Mouse (Mus musculus) liver, embryonic 14.5 days (tissue): ENCODE data around the gene Hspa1a. TPM values are rescaled to one million over a fixed set of nuclear protein-coding genes. Genes with fewer than 3 reads are reported as not detected.
"Not testable (repeated sequence)": the region's sequence is repeated elsewhere in the genome, so short reads cannot be mapped to it uniquely, and the experiment has no call there.

Experiments used
- ATAC-seq: fragments of 200-750 bp; cut with Nextera tagmentation; 2 replicates; pipeline ENCODE4 v1.8.0; 2017; ENCODE audit warnings: moderate number of reproducible peaks, mild to moderate bottlenecking, moderate library complexity; ENCODE audit not compliant: insufficient read depth
- DNase-seq, 3 experiments: peaks; one replicate each; pipeline ENCODE4 v3.0.0-alpha.2; 2012 to 2013; ENCODE audit warnings: low read depth in 3 of 3, low spot score in 3 of 3
- H3K27ac ChIP-seq: fragments of 300-500 bp; sonication (generic); 2 replicates; pipeline ENCODE4 v1.5.1; 2014; ENCODE audit warnings: moderate library complexity, mild to moderate bottlenecking, control low read depth, inconsistent platforms
- H3K27me3 ChIP-seq: fragments of 300-500 bp; sonication (generic); 2 replicates; pipeline ENCODE4 v1.6.1; 2014; ENCODE audit warnings: mild to moderate bottlenecking, low read length, moderate library complexity; ENCODE audit not compliant: control insufficient read depth, insufficient read depth
- H3K36me3 ChIP-seq: fragments of 300-500 bp; sonication (generic); replicated peaks from 2 replicates; pipeline ENCODE4 v1.6.1; 2014; ENCODE audit warnings: low read depth; ENCODE audit not compliant: control insufficient read depth, insufficient read depth
- H3K4me1 ChIP-seq, 2 experiments: fragments of 200-500 bp in 1 of 2; fragments of 300-500 bp in 1 of 2; sonication (generic) in 1 of 2; replicated peaks; 2 replicates each; pipeline ENCODE4 v1.6.1; 2012 to 2014; ENCODE audit warnings: antibody characterized with exemption in 1 of 2, inconsistent platforms in 1 of 2, low read length in 1 of 2; ENCODE audit not compliant: control insufficient read depth in 2 of 2, insufficient read depth in 2 of 2
- H3K4me2 ChIP-seq: fragments of 300-500 bp; sonication (generic); 2 replicates; pipeline ENCODE4 v1.6.1; 2014; ENCODE audit warnings: low read depth, mild to moderate bottlenecking, control low read depth, moderate library complexity
- H3K4me3 ChIP-seq, 2 experiments: fragments of 200-500 bp in 1 of 2; fragments of 300-500 bp in 1 of 2; sonication (generic) in 1 of 2; 2 replicates each; pipeline ENCODE4 v1.5.1; 2012 to 2014; ENCODE audit warnings: low read depth in 2 of 2, low read length in 2 of 2, mild to moderate bottlenecking in 2 of 2, control low read depth in 1 of 2, inconsistent platforms in 1 of 2, moderate library complexity in 1 of 2; ENCODE audit not compliant: insufficient read depth in 1 of 2
- H3K9ac ChIP-seq: fragments of 300-500 bp; sonication (generic); replicated peaks from 2 replicates; pipeline ENCODE4 v1.6.1; 2014; ENCODE audit warnings: mild to moderate bottlenecking, control low read depth, moderate library complexity
- H3K9me3 ChIP-seq: fragments of 300-500 bp; sonication (generic); 2 replicates; pipeline ENCODE4 v1.6.1; 2016; ENCODE audit warnings: low read length, mixed read lengths; ENCODE audit not compliant: control insufficient read depth
- CTCF ChIP-seq: IDR thresholded peaks from 2 replicates; pipeline ENCODE4 v1.5.1; 2016; ENCODE audit warnings: antibody characterized with exemption, low read depth, control low read depth
- EP300 ChIP-seq: IDR thresholded peaks from 2 replicates; pipeline ENCODE4 v1.6.1; 2016; ENCODE audit warnings: antibody characterized with exemption, low read depth
- WGBS: fragments of 180-500 bp; shearing (Covaris S2); extraction: QIAGEN DNeasy Blood & Tissue Kit; methylation state at CpG from one replicate; pipeline ENCODE4 v1.1.7; 2014; ENCODE audit not compliant: insufficient replicate concordance; 5-methylcytosine and 5-hydroxymethylcytosine counted together
- polyA plus RNA-seq, 2 experiments: library from polyadenylated mRNA; depleted of rRNA in 1 of 2; stranded (reverse) in 1 of 2; unstranded in 1 of 2; fragments of >200 nt; fragmentation: Nextera tagmentation in 1 of 2; extraction: Ambion mirVana in 1 of 2; gene quantifications; 2 replicates each; pipeline versions ENCODE4 v1.2.1 to v1.2.3; 2012 to 2014

The Hspa1a gene
- polyA plus RNA-seq, 2 experiments, result 0.41 to 0.90 TPM

DNA sequence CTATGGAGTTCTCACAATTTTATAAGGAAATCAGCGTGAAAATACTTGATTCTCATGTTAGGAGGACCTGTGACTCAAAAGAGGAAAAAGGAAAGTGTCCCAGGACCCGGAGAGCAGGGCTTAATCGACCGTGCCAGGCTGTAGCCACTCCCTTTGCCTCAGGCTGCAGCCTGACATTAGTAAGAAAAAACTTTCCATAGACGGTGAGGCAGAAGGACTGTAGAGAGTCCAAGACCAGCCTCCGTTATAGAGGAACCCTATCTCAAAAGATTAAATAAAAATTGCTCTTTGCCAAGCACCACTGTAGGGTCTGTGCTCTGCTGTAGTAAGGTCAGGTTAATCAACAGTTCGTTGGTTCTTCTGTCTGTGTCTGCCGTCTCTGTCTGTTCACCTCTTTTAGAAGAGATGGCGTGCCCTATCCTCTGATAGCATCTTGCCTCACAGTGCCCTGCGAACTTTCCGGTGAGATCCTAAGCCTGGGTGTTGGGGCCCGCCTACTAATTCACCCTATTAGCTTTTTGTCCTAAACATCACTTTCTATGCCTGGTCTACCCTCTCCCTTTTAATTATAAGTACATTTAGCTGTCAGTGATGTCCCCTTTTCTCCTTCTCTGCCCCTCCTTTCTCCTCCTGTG lies 12.0 kb downstream of the Hspa1a start:
- peak overlapping the region; percentile 25 to 51 for H3K4me3 ChIP-seq
- no peak for DNase-seq
- ATAC-seq, result peak; percentile 45; the same call in 1 of the 2 replicates

GRCm38 (mm10) chr17:34959130-34959778 lies 12.7 kb downstream of the Hspa1a start, which contains the start of gene Hspa1b:
Hspa1b (minus strand) TSS chr17:34959238.
- peak within 1 kb of the TSS; percentile 51 to 68 for H3K4me3 ChIP-seq
- WGBS, result 0% methylated on average over 25 of the region's 32 CpGs
- peak within 1 kb of the TSS; percentile 82 for H3K4me2 ChIP-seq
- not testable (repeated sequence) for H3K36me3 ChIP-seq, H3K9me3 ChIP-seq
- H3K27ac ChIP-seq, result peak within 1 kb of the TSS; percentile 7
- H3K27me3 ChIP-seq, result peaks cover 17% of the 10 kb centered on the region
- DNase-seq (peak in 1 of 3 experiments; percentile 68), ATAC-seq (peak; percentile 91)
- H3K4me1 ChIP-seq, result peaks cover 9 to 10% of the 10 kb centered on the region in 2 experiments
- peak within 1 kb of the TSS; percentile 52 for H3K9ac ChIP-seq

More for the DNA sequence above, 12.0 kb downstream of the Hspa1a start:
- Histone ChIP-seq H3K27ac (peak overlapping the region; percentile 2), H3K4me1 (peaks cover 9 to 10% of the 10 kb centered on the region in 2 experiments), H3K27me3 (peaks cover 17% of the 10 kb centered on the region), H3K9me3 (no peaks in the 10 kb centered on the region), H3K4me2 (peak overlapping the region; percentile 82), H3K36me3 (no peaks in the 10 kb centered on the region), H3K9ac (peak overlapping the region; percentile 52)
- TF ChIP-seq CTCF (no peak), EP300 (no peak)
- 5% methylated on average over 12 of the region's 12 CpGs for WGBS

GRCm38 (mm10) chr17:34958734-34959129 lies 13.2 kb downstream of the Hspa1a start:
- WGBS, result under 1% methylated on average over 19 of the region's 47 CpGs
- ATAC-seq, result peak; percentile 17
- Histone ChIP-seq H3K4me2 (peak overlapping the region; percentile 82), H3K4me3 (peak overlapping the region; percentile 26 to 51), H3K27me3 (peaks cover 17% of the 10 kb centered on the region), H3K4me1 (peaks cover 9 to 10% of the 10 kb centered on the region in 2 experiments)
- not testable (repeated sequence) for H3K9ac ChIP-seq, H3K9me3 ChIP-seq, H3K27ac ChIP-seq, DNase-seq, H3K36me3 ChIP-seq

- not testable (repeated sequence) for H3K27ac ChIP-seq, H3K9me3 ChIP-seq, ATAC-seq, H3K9ac ChIP-seq, H3K4me3 ChIP-seq, DNase-seq, H3K4me2 ChIP-seq, H3K36me3 ChIP-seq
- 21% methylated on average over 20 of the region's 40 CpGs for WGBS
- peaks cover 9 to 10% of the 10 kb centered on the region in 2 experiments for H3K4me1 ChIP-seq
- peaks cover 13% of the 10 kb centered on the region for H3K27me3 ChIP-seq
Measured at GRCm38 (mm10) chr17:34957966-34958365, 14.0 kb downstream of the Hspa1a start.

- H3K9ac ChIP-seq, H3K27me3 ChIP-seq, DNase-seq, H3K9me3 ChIP-seq, H3K4me3 ChIP-seq, H3K27ac ChIP-seq, H3K36me3 ChIP-seq, H3K4me2 ChIP-seq, ATAC-seq: not testable (repeated sequence)
- H3K4me1 ChIP-seq, result peaks cover 9 to 10% of the 10 kb centered on the region in 2 experiments
- WGBS, result 32% methylated on average over 20 of the region's 40 CpGs
Measured at GRCm38 (mm10) chr17:34957291-34957690, 14.7 kb downstream of the Hspa1a start.
